Mouse (Mus musculus) liver, adult 2 months (tissue): Measurements from ENCODE around the gene Slc26a10.

Experiments used
- CTCF ChIP-seq: fragments of 200-500 bp; IDR thresholded peaks from 2 replicates; pipeline ENCODE4 v1.5.1; 2011; ENCODE audit warnings: low read depth, low read length, control low read depth
- POLR2A ChIP-seq: fragments of 200-500 bp; IDR thresholded peaks from 2 replicates; pipeline ENCODE4 v1.6.1; 2011; ENCODE audit warnings: low read length, control low read depth; ENCODE audit not compliant: insufficient read depth; ENCODE audit errors: extremely low read depth

- TF ChIP-seq CTCF (no peak), POLR2A (no peak)
These were observed 29.6 kb upstream of the Slc26a10 start for GRCm38 (mm10) chr10:127209928-127210570.
